Mouse (Mus musculus): ENCODE results near the gene Gm6588. TPM values are rescaled to one million over a fixed set of nuclear protein-coding genes. Genes with fewer than 3 reads are reported as not detected.

Gene Gm6588
- total and polyA plus RNA-seq, 3 experiments, result 0.16 TPM; not detected in 2

GRCm38 (mm10) chr5:112499918-112500682, 50.9 kb downstream of the Gm6588 start:
- Histone ChIP-seq H3K4me1 (ENCODE audit: insufficient read depth, low read depth, low read length) (no peaks in the 10 kb centered on the region), H3K9me3 (replicated peaks) (peaks cover 88% of the 10 kb centered on the region), H3K36me3 (replicated peaks) (no peaks in the 10 kb centered on the region), H3K4me3 (ENCODE audit: low read depth, low read length) (no peak overlapping the region), H3K27me3 (ENCODE audit: insufficient read depth, low read length) (no peaks in the 10 kb centered on the region)
- no peak for TF ChIP-seq POLR2AphosphoS5 (IDR thresholded peaks at IDR 0.05; ENCODE audit: insufficient replicate concordance, low read depth, low read length)
- no peak for TF ChIP-seq GATA1 (IDR thresholded peaks at IDR 0.05; ENCODE audit: borderline replicate concordance, low read length)
- TF ChIP-seq TAL1 (conservative IDR thresholded peaks at IDR 0.05; ENCODE audit: low read depth, low read length), result no peak
- TF ChIP-seq GATA2 (IDR thresholded peaks at IDR 0.05; ENCODE audit: borderline replicate concordance, low read depth, low read length), result no peak
- TF ChIP-seq CTCF (IDR thresholded peaks at IDR 0.05; ENCODE audit: low read depth, low read length), result no peak
- ATAC-seq (ENCODE audit: extremely low read depth, insufficient number of reproducible peaks, low FRiP score, poor library complexity, severe bottlenecking) (no peak), DNase-seq (ENCODE audit: low spot score) (no peak)

Other genes starting within 250 kb of the Gm6588 start
- not detected in 2 replicates for gene Cryba4, start 196.9 kb upstream of the Gm6588 start, total RNA-seq (2014; fragmentation: Nextera tagmentation)
- 0.98 TPM in 1 of 2 replicates, not detected in the other for gene Cryba4, start 196.9 kb upstream of the Gm6588 start, total RNA-seq (2017)
- 0.43 and 0.63 TPM in 2 replicates for gene Cryba4, start 196.9 kb upstream of the Gm6588 start, polyA plus RNA-seq (2012)
- not detected in 2 replicates for gene Crybb1, start 193.6 kb upstream of the Gm6588 start, total RNA-seq (2014; fragmentation: Nextera tagmentation)
- not detected in 2 replicates for gene Crybb1, start 193.6 kb upstream of the Gm6588 start, total RNA-seq (2017)
- 0.14 TPM in 1 of 2 replicates, not detected in the other for gene Crybb1, start 193.6 kb upstream of the Gm6588 start, polyA plus RNA-seq (2012)
- gene Tpst2, start 172.7 kb upstream of the Gm6588 start, total RNA-seq (2014; fragmentation: Nextera tagmentation), result 43.7 and 55.7 TPM in 2 replicates
- 32.9 and 37.3 TPM in 2 replicates for gene Tpst2, start 172.7 kb upstream of the Gm6588 start, total RNA-seq (2017)
- gene Tpst2, start 172.7 kb upstream of the Gm6588 start, polyA plus RNA-seq (2012), result 103 and 156 TPM in 2 replicates
- 19.4 and 21.7 TPM in 2 replicates for gene Tfip11, start 123.1 kb upstream of the Gm6588 start, total RNA-seq (2014; fragmentation: Nextera tagmentation)
- 14.9 and 19.4 TPM in 2 replicates for gene Tfip11, start 123.1 kb upstream of the Gm6588 start, total RNA-seq (2017)
- 54.1 and 58.2 TPM in 2 replicates for gene Tfip11, start 123.1 kb upstream of the Gm6588 start, polyA plus RNA-seq (2012)
- 28.0 and 49.0 TPM in 2 replicates for gene Srrd, start 106.4 kb upstream of the Gm6588 start, total RNA-seq (2014; fragmentation: Nextera tagmentation)
- gene Srrd, start 106.4 kb upstream of the Gm6588 start, total RNA-seq (2017), result 18.5 and 28.7 TPM in 2 replicates
- 21.3 and 27.5 TPM in 2 replicates for gene Srrd, start 106.4 kb upstream of the Gm6588 start, polyA plus RNA-seq (2012)
- 31.7 and 33.8 TPM in 2 replicates for gene Hps4, start 106.3 kb upstream of the Gm6588 start, total RNA-seq (2014; fragmentation: Nextera tagmentation)
- gene Hps4, start 106.3 kb upstream of the Gm6588 start, total RNA-seq (2017), result 16.7 and 21.5 TPM in 2 replicates
- gene Hps4, start 106.3 kb upstream of the Gm6588 start, polyA plus RNA-seq (2012), result 40.7 and 47.7 TPM in 2 replicates
- gene Gm6583, start 93.4 kb upstream of the Gm6588 start, total RNA-seq (2014; fragmentation: Nextera tagmentation), result not detected in 2 replicates
- gene Gm6583, start 93.4 kb upstream of the Gm6588 start, total RNA-seq (2017), result not detected in 2 replicates
- not detected in 2 replicates for gene Gm6583, start 93.4 kb upstream of the Gm6588 start, polyA plus RNA-seq (2012)
- gene Asphd2, start 54.6 kb upstream of the Gm6588 start, total RNA-seq (2014; fragmentation: Nextera tagmentation), result not detected in 2 replicates
- gene Asphd2, start 54.6 kb upstream of the Gm6588 start, total RNA-seq (2017), result 0.12 and 0.16 TPM in 2 replicates
- gene Asphd2, start 54.6 kb upstream of the Gm6588 start, polyA plus RNA-seq (2012), result not detected in 2 replicates
- gene Sez6l, start 127.8 kb downstream of the Gm6588 start, total RNA-seq (2014; fragmentation: Nextera tagmentation), result not detected in 2 replicates
- gene Sez6l, start 127.8 kb downstream of the Gm6588 start, total RNA-seq (2017), result 0.06 and 0.11 TPM in 2 replicates
- gene Sez6l, start 127.8 kb downstream of the Gm6588 start, polyA plus RNA-seq (2012), result 0.01 TPM in 1 of 2 replicates, not detected in the other

All from G1E (cell line).